Mouse (Mus musculus) midbrain, postnatal 0 days (tissue): Measurements from ENCODE around the gene Pnpla8. TPM values are rescaled to one million over a fixed set of nuclear protein-coding genes. Genes with fewer than 3 reads are reported as not detected.
A peak's percentile ranks its signal among the peaks of the same experiment; 100 is the strongest.

ENCODE experiments used
- ATAC-seq: fragments of 200-750 bp; cut with Nextera tagmentation; 2 replicates; pipeline ENCODE4 v1.8.0; 2017; ENCODE audit warnings: moderate number of reproducible peaks, mild to moderate bottlenecking, moderate TSS enrichment, moderate library complexity; ENCODE audit not compliant: low FRiP score
- DNase-seq: peaks from one replicate; pipeline ENCODE4 v3.0.0-alpha.2; 2015; ENCODE audit warnings: low spot score
- H3K27ac ChIP-seq: fragments of 300-500 bp; sonication (generic); 2 replicates; pipeline ENCODE4 v1.5.1; 2014; ENCODE audit warnings: low read depth, mild to moderate bottlenecking, low read length, mixed read lengths
- H3K27me3 ChIP-seq: fragments of 300-500 bp; sonication (generic); 2 replicates; pipeline ENCODE4 v1.6.1; 2014; ENCODE audit warnings: low read length, control low read depth, mixed read lengths; ENCODE audit not compliant: insufficient read depth
- H3K36me3 ChIP-seq: fragments of 300-500 bp; sonication (generic); 2 replicates; pipeline ENCODE4 v1.6.1; 2014; ENCODE audit warnings: low read length, control low read depth, mixed read lengths; ENCODE audit not compliant: insufficient read depth
- H3K4me1 ChIP-seq: fragments of 300-500 bp; sonication (generic); 2 replicates; pipeline ENCODE4 v1.6.1; 2014; ENCODE audit warnings: mild to moderate bottlenecking, control low read depth, antibody characterized with exemption, low read length, mixed read lengths; ENCODE audit not compliant: insufficient read depth
- H3K4me2 ChIP-seq: fragments of 300-500 bp; sonication (generic); 2 replicates; pipeline ENCODE4 v1.6.1; 2014; ENCODE audit warnings: low read depth, mild to moderate bottlenecking, low read length, mixed read lengths; ENCODE audit not compliant: poor library complexity, severe bottlenecking
- H3K4me3 ChIP-seq: fragments of 300-500 bp; sonication (generic); 2 replicates; pipeline ENCODE4 v1.5.1; 2014; ENCODE audit warnings: low read depth, mild to moderate bottlenecking, low read length, moderate library complexity
- H3K9ac ChIP-seq: fragments of 300-500 bp; sonication (generic); replicated peaks from 2 replicates; pipeline ENCODE4 v1.6.1; 2014; ENCODE audit warnings: mild to moderate bottlenecking, low read length, moderate library complexity, mixed read lengths; ENCODE audit not compliant: poor library complexity, severe bottlenecking
- H3K9me3 ChIP-seq: fragments of 300-500 bp; sonication (generic); 2 replicates; pipeline ENCODE4 v1.6.1; 2016; ENCODE audit warnings: low read length, control low read depth
- CTCF ChIP-seq: IDR thresholded peaks from 2 replicates; pipeline ENCODE4 v1.5.1; 2016; ENCODE audit warnings: antibody characterized with exemption, mild to moderate bottlenecking
- WGBS: fragments of 180-500 bp; shearing (Covaris S2); extraction: QIAGEN DNeasy Blood & Tissue Kit; methylation state at CpG from one replicate; pipeline ENCODE4 v1.1.7; 2014; 5-methylcytosine and 5-hydroxymethylcytosine counted together
- polyA plus RNA-seq: library from polyadenylated mRNA; unstranded; fragments of >200 nt; fragmentation: Nextera tagmentation; extraction: Ambion mirVana; gene quantifications from 2 replicates; pipeline ENCODE4 v1.2.1, GENCODE M21; 2015
- total RNA-seq: library from RNA; depleted of rRNA; stranded (reverse); fragments of >200 nt; gene quantifications from 2 replicates; pipeline ENCODE4 v1.2.3, GENCODE M21; 2014

The Pnpla8 gene
- total and polyA plus RNA-seq, 2 experiments from 2014 or later: 75.8 to 125 TPM

- no peaks in the 10 kb centered on the region for H3K27me3 ChIP-seq
- ATAC-seq: peak; percentile 80
- H3K9me3 ChIP-seq: no peaks in the 10 kb centered on the region
- H3K27ac ChIP-seq: peak overlapping the region; percentile 85
- H3K36me3 ChIP-seq: no peaks in the 10 kb centered on the region
- H3K4me2 ChIP-seq: peak overlapping the region; percentile 75
- peak overlapping the region; percentile 84 for H3K4me3 ChIP-seq
- peaks cover 10% of the 10 kb centered on the region; the same call in 1 of the 2 replicates for H3K4me1 ChIP-seq
- DNase-seq: peak; percentile 75
- peak overlapping the region; percentile 79 for H3K9ac ChIP-seq
- WGBS: under 1% methylated on average over 58 of the region's 61 CpGs
- TF ChIP-seq CTCF: no peak
Observed at GRCm38 (mm10) chr12:44329316-44330215, 108.4 kb downstream of the Pnpla8 start.

- Histone ChIP-seq H3K9me3 (no peaks in the 10 kb centered on the region), H3K4me1 (peaks cover 10% of the 10 kb centered on the region; the same call in 1 of the 2 replicates), H3K4me3 (peak overlapping the region; percentile 84), H3K9ac (peak overlapping the region; percentile 79), H3K27ac (peak overlapping the region; percentile 85), H3K36me3 (no peaks in the 10 kb centered on the region), H3K4me2 (peak overlapping the region; percentile 75), H3K27me3 (no peaks in the 10 kb centered on the region)
- DNase-seq (peak; percentile 52), ATAC-seq (no peak)
- peak; percentile 46 for TF ChIP-seq CTCF
- WGBS: 0% methylated on average over 9 of the region's 9 CpGs
Observed at GRCm38 (mm10) chr12:44330216-44330719, 109.1 kb downstream of the Pnpla8 start.

DNA sequence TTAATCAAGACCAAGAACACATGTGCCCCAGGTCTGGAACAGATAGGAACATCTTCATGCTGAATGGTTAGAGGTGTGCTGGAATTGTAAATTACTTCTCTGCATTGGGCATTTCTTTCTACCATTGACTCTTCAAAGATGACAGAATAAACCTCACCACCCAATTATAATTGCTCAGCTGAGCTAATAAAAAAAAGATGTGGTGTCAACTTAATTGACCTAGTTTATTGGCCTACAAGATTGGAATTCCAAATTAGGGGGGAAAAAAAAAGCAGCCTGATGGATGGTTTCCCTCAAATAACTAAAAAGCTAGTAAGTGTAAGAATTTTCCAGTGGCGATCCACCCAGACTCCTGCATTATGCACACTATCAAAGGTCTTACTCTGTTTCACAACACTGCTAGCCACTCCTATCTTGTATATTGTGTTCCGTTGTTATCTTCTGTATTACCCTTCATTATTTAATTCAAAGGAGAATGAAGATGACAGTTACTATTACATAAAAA, 116.0 kb downstream of the Pnpla8 start:
- Histone ChIP-seq H3K36me3 (no peaks in the 10 kb centered on the region), H3K9ac (no peak overlapping the region), H3K4me1 (peaks cover 2% of the 10 kb centered on the region; the same call in 1 of the 2 replicates), H3K27ac (no peak overlapping the region), H3K4me3 (no peak overlapping the region), H3K9me3 (no peaks in the 10 kb centered on the region), H3K27me3 (no peaks in the 10 kb centered on the region), H3K4me2 (no peak overlapping the region)
- DNase-seq (no peak), ATAC-seq (no peak)
- TF ChIP-seq CTCF: no peak
- 47% methylated on average over 2 of the region's 2 CpGs for WGBS

- Histone ChIP-seq H3K27me3 (no peaks in the 10 kb centered on the region), H3K4me1 (no peaks in the 10 kb centered on the region), H3K9ac (no peak overlapping the region), H3K4me3 (no peak overlapping the region), H3K36me3 (no peaks in the 10 kb centered on the region), H3K27ac (0 out of 2 replicates have a peak overlapping the region, but pooled peaks have one; percentile 57), H3K9me3 (no peaks in the 10 kb centered on the region), H3K4me2 (0 out of 2 replicates have a peak overlapping the region, but pooled peaks have one; percentile 13)
- WGBS: 15% methylated on average over 8 of the region's 8 CpGs
- DNase-seq (peak; percentile 53), ATAC-seq (peak; percentile 72; the same call in 1 of the 2 replicates)
- TF ChIP-seq CTCF: no peak
Observed at GRCm38 (mm10) chr12:44338195-44338622, 117.0 kb downstream of the Pnpla8 start.

- TF ChIP-seq CTCF: no peak
- Histone ChIP-seq H3K4me3 (no peak overlapping the region), H3K36me3 (no peaks in the 10 kb centered on the region), H3K27ac (no peak overlapping the region), H3K27me3 (no peaks in the 10 kb centered on the region), H3K4me1 (peaks cover 3% of the 10 kb centered on the region; the same call in 1 of the 2 replicates), H3K9ac (no peak overlapping the region), H3K4me2 (no peak overlapping the region), H3K9me3 (no peaks in the 10 kb centered on the region)
- no peak for ATAC-seq
- WGBS: 63% methylated on average over 6 of the region's 6 CpGs
- peak; percentile 61 for DNase-seq
Observed at GRCm38 (mm10) chr12:44344075-44344474, 122.9 kb downstream of the Pnpla8 start.
